ENCODE assay signal across 16 mouse cellular contexts in the genomic region with DNA sequence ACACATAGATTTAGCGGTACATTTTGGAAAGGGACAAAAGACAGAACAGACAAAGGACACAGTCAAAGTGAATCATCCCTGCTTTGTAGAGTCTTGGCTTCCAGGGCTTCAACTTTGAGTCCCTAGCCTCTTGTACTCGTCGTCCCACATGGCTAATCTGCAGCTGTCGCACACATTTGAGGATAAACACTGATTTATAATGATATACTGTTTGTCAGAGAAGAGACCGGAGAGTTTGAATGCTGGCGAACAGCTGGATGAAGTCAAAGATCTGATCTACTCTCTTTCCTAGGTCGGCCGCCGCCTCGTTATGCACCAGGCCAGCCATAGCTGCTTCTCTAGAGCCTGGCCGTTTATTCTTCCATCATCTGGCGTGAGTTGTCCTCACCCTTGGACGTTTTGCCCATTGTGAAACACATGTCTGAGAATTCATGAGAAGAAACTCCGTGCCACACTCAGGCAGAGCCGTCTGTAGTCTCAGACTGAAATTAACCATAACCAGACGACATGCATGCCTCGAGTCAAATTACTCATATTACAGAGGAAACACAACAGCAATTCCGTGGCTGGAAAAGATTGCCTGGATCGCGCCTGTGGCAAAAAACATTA.
DNase-seq lines count a peak whose midpoint lies in the region; ATAC-seq lines count a peak whose summit lies in the region.
"Had no signal": no experiment of that assay in that cellular context is flagged by ENCODE, and none has a peak within 500 bp of the region (broad histone marks: within the 10 kb centered on the region; RNA-seq: fewer than 3 reads in every experiment).

No protein-coding gene starts in this region.

- DNase-seq in gastrocnemius, adult 18-20 months (ENCODE audit: low spot score) = peak; percentile 1
- DNase-seq in gastrocnemius, postnatal 25 days = no peak
- DNase-seq in midbrain, embryonic 10.5 days (ENCODE audit: low spot score) = no peak
- DNase-seq in forelimb bud, embryonic 11.5 days (ENCODE audit: low read depth, low spot score) = peak; percentile 70
- peak; percentile 4 for DNase-seq in retina, postnatal 1 day
- DNase-seq in layer of hippocampus, postnatal 36 days = no peak
- DNase-seq: cerebellum, adult 9-11 months; heart, adult 2 months; heart, postnatal 36 days; kidney, adult 11 months; layer of hippocampus, adult 9-11 months; spleen, adult 18-20 months had no signal

- no peak overlapping the region for H3K9ac ChIP-seq in midbrain, embryonic 13.5 days (replicated peaks)
- no peak overlapping the region for H3K9ac ChIP-seq in heart, embryonic 12.5 days
- H3K9ac ChIP-seq: forebrain, embryonic 15.5 days had no signal

- H3K4me3 ChIP-seq in midbrain, embryonic 10.5 days = no peak overlapping the region
- no peak overlapping the region for H3K4me3 ChIP-seq in midbrain, embryonic 13.5 days (replicated peaks)
- no peak overlapping the region for H3K4me3 ChIP-seq in heart, embryonic 12.5 days
- H3K4me3 ChIP-seq: forebrain, embryonic 15.5 days; heart, adult 2 months had no signal

- peak overlapping the region; percentile 25; the same call in 1 of the 2 replicates for H3K27ac ChIP-seq in midbrain, embryonic 10.5 days (replicated peaks)
- H3K27ac ChIP-seq in midbrain, embryonic 13.5 days = no peak overlapping the region
- no peak overlapping the region for H3K27ac ChIP-seq in heart, embryonic 12.5 days (ENCODE audit: poor library complexity, severe bottlenecking)
- H3K27ac ChIP-seq: forebrain, embryonic 15.5 days; heart, adult 2 months had no signal

- no peaks in the 10 kb centered on the region for H3K36me3 ChIP-seq in midbrain, embryonic 10.5 days
- no peaks in the 10 kb centered on the region for H3K36me3 ChIP-seq in midbrain, embryonic 13.5 days
- H3K36me3 ChIP-seq in heart, embryonic 12.5 days = no peaks in the 10 kb centered on the region
- H3K36me3 ChIP-seq: forebrain, embryonic 15.5 days had no signal

- no peaks in the 10 kb centered on the region for H3K27me3 ChIP-seq in midbrain, embryonic 10.5 days (ENCODE audit: low read depth, poor library complexity, severe bottlenecking)
- no peaks in the 10 kb centered on the region for H3K27me3 ChIP-seq in midbrain, embryonic 13.5 days
- no peaks in the 10 kb centered on the region for H3K27me3 ChIP-seq in heart, embryonic 12.5 days (replicated peaks)
- H3K27me3 ChIP-seq: forebrain, embryonic 15.5 days had no signal

- peaks cover 10% of the 10 kb centered on the region; the same call in 1 of the 2 replicates for H3K4me1 ChIP-seq in midbrain, embryonic 10.5 days
- peaks cover 5% of the 10 kb centered on the region; the same call in 1 of the 2 replicates for H3K4me1 ChIP-seq in midbrain, embryonic 13.5 days (replicated peaks)
- no peaks in the 10 kb centered on the region for H3K4me1 ChIP-seq in heart, embryonic 12.5 days (replicated peaks)
- H3K4me1 ChIP-seq: forebrain, embryonic 15.5 days had no signal

- H3K4me2 ChIP-seq in midbrain, embryonic 13.5 days (replicated peaks) = no peak overlapping the region
- H3K4me2 ChIP-seq in heart, embryonic 12.5 days = no peak overlapping the region
- H3K4me2 ChIP-seq: forebrain, embryonic 15.5 days had no signal

- no peaks in the 10 kb centered on the region for H3K9me3 ChIP-seq in midbrain, embryonic 10.5 days (replicated peaks)
- H3K9me3 ChIP-seq in midbrain, embryonic 13.5 days = no peaks in the 10 kb centered on the region
- no peaks in the 10 kb centered on the region for H3K9me3 ChIP-seq in heart, embryonic 12.5 days (replicated peaks)
- H3K9me3 ChIP-seq: forebrain, embryonic 15.5 days had no signal

- no peak for ATAC-seq in midbrain, embryonic 13.5 days
- ATAC-seq in heart, embryonic 12.5 days (ENCODE audit: insufficient number of reproducible peaks, low FRiP score) = no peak
- ATAC-seq: activated CD4-positive, CD25-positive, alpha-beta regulatory T cell, adult 4 months; forebrain, embryonic 15.5 days had no signal

- 89% methylated on average over 20 of the region's 20 CpGs for WGBS in midbrain, embryonic 10.5 days
- 68% methylated on average over 20 of the region's 20 CpGs for WGBS in midbrain, embryonic 13.5 days
- 77% methylated on average over 20 of the region's 20 CpGs for WGBS in heart, embryonic 12.5 days

Comparison
In these comparisons a context has a peak if more than half of its experiments do, and no peak if none do; other contexts are left out.
1. DNase-seq: peak in gastrocnemius, adult 18-20 months (single experiment), forelimb bud, embryonic 11.5 days (single experiment) and retina, postnatal 1 day (single experiment); none in gastrocnemius, postnatal 25 days (single experiment), midbrain, embryonic 10.5 days (single experiment) and layer of hippocampus, postnatal 36 days (0 of 2).